Mouse (Mus musculus) embryonic facial prominence, embryonic 15.5 days (tissue): ENCODE data around the gene Lamb3. TPM values are rescaled to one million over a fixed set of nuclear protein-coding genes. Genes with fewer than 3 reads are reported as not detected.
A peak's percentile ranks its signal among the peaks of the same experiment; 100 is the strongest.

Experiments used
- ATAC-seq: fragments of 200-750 bp; cut with Nextera tagmentation; 2 replicates; pipeline ENCODE4 v1.8.0; 2017; ENCODE audit warnings: low read depth, moderate TSS enrichment; ENCODE audit not compliant: insufficient number of reproducible peaks, low FRiP score, low TSS enrichment
- H3K27ac ChIP-seq: fragments of 300-500 bp; sonication (generic); replicated peaks from 2 replicates; pipeline ENCODE4 v1.5.1; 2015; ENCODE audit warnings: mild to moderate bottlenecking, inconsistent platforms
- H3K27me3 ChIP-seq: fragments of 300-500 bp; sonication (generic); 2 replicates; pipeline ENCODE4 v1.6.1; 2015; ENCODE audit warnings: inconsistent platforms
- H3K36me3 ChIP-seq: fragments of 300-500 bp; sonication (generic); 2 replicates; pipeline ENCODE4 v1.6.1; 2015; ENCODE audit warnings: mild to moderate bottlenecking, inconsistent platforms
- H3K4me1 ChIP-seq: fragments of 300-500 bp; sonication (generic); 2 replicates; pipeline ENCODE4 v1.6.1; 2015; ENCODE audit warnings: inconsistent platforms
- H3K4me2 ChIP-seq: fragments of 300-500 bp; sonication (generic); replicated peaks from 2 replicates; pipeline ENCODE4 v1.6.1; 2015; ENCODE audit warnings: mild to moderate bottlenecking, inconsistent platforms
- H3K4me3 ChIP-seq: fragments of 300-500 bp; sonication (generic); replicated peaks from 2 replicates; pipeline ENCODE4 v1.5.1; 2015; ENCODE audit warnings: mild to moderate bottlenecking, inconsistent platforms
- H3K9ac ChIP-seq: fragments of 300-500 bp; sonication (generic); 2 replicates; pipeline ENCODE4 v1.6.1; 2015; ENCODE audit warnings: inconsistent platforms
- H3K9me3 ChIP-seq: fragments of 300-500 bp; sonication (generic); replicated peaks from 2 replicates; pipeline ENCODE4 v1.6.1; 2016; ENCODE audit warnings: inconsistent platforms
- WGBS: fragments of 180-500 bp; shearing (Covaris S2); methylation state at CpG from one replicate; pipeline ENCODE4 v1.1.7; 2015; 5-methylcytosine and 5-hydroxymethylcytosine counted together
- polyA plus RNA-seq: library from polyadenylated mRNA; unstranded; fragments of >200 nt; fragmentation: Nextera tagmentation; extraction: Ambion mirVana; gene quantifications from 2 replicates; pipeline ENCODE4 v1.2.1, GENCODE M21; 2015

Gene Lamb3
- polyA plus RNA-seq, 1 experiment from 2014 or later = 17.9 TPM

DNA sequence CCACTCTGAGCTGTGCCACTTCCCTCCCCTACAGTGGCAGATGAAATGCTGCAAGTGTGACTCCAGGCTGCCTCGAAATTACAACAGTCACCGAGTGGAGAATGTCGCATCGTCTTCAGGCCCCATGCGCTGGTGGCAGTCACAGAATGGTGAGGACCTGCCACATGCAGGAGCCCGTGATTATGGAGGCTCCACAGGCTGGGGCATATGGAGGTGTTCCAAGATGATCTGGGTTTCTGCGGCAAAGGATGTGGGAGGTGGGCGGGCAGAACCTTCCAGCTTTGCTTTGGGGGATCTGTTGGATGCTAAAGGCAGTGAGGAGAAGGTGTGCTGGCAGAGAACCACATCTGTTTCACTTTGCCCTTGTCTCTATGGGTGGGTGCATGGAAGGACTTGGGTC, 112.9 kb downstream of the Lamb3 start:
- no peak overlapping the region for H3K27ac ChIP-seq
- ATAC-seq = no peak
- H3K36me3 ChIP-seq = no peaks in the 10 kb centered on the region
- no peak overlapping the region for H3K4me3 ChIP-seq
- no peaks in the 10 kb centered on the region for H3K27me3 ChIP-seq
- WGBS = 87% methylated on average over 8 of the region's 8 CpGs
- no peak overlapping the region for H3K9ac ChIP-seq
- H3K4me2 ChIP-seq = no peak overlapping the region
- H3K9me3 ChIP-seq = no peaks in the 10 kb centered on the region
- 0 out of 2 replicates have a peak, but pooled peaks cover 5% of the 10 kb centered on the region for H3K4me1 ChIP-seq

DNA sequence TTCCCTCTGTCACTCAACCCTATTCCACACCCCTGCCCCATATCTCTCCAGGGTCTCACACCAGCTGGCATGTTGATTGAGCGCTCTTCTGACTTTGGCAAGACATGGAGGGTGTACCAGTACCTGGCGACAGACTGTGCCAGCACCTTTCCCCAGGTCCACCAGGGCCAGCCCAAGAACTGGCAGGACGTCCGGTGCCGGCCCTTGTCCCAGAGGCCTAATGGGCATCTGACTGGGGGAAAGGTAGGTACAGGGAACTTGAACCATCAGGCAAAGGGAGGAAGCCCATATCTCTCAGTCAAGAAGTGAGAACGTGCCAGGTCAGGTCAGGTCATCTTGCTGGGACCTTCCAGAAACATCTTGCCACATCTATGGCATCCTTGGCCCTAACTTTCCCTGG, 116.2 kb downstream of the Lamb3 start:
- no peaks in the 10 kb centered on the region for H3K27me3 ChIP-seq
- no peaks in the 10 kb centered on the region for H3K9me3 ChIP-seq
- ATAC-seq = no peak
- H3K4me2 ChIP-seq = no peak overlapping the region
- no peaks in the 10 kb centered on the region for H3K4me1 ChIP-seq
- no peak overlapping the region for H3K4me3 ChIP-seq
- no peak overlapping the region for H3K27ac ChIP-seq
- no peak overlapping the region for H3K9ac ChIP-seq
- 93% methylated on average over 6 of the region's 6 CpGs for WGBS
- H3K36me3 ChIP-seq = no peaks in the 10 kb centered on the region

- no peak overlapping the region for H3K4me3 ChIP-seq
- H3K4me2 ChIP-seq = no peak overlapping the region
- no peak overlapping the region for H3K27ac ChIP-seq
- H3K27me3 ChIP-seq = no peaks in the 10 kb centered on the region
- no peak overlapping the region for H3K9ac ChIP-seq
- no peaks in the 10 kb centered on the region for H3K36me3 ChIP-seq
- H3K4me1 ChIP-seq = no peaks in the 10 kb centered on the region
- 37% methylated on average over 2 of the region's 2 CpGs for WGBS
- no peaks in the 10 kb centered on the region for H3K9me3 ChIP-seq
- no peak for ATAC-seq
Measured at GRCm38 (mm10) chr1:193324224-193324623, 116.7 kb downstream of the Lamb3 start.

DNA sequence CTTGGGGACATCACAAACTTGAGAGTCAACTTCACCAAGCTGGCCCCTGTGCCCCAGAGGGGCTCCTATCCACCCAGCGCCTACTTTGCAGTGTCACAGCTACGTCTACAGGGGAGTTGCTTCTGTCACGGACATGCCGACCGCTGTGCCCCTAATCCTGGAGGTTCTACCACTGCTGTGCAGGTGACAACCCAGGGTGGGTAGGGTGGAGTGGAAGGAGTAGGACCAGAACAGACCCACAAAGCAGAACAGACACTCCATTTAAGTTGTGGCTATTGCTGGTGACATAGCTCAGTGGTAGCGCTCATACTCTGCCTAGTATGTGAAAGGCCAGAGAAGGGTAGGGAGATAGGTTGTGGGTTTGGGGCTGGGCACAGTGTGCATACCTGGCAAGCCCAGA, 118.4 kb downstream of the Lamb3 start:
- no peak overlapping the region for H3K27ac ChIP-seq
- H3K9ac ChIP-seq = no peak overlapping the region
- H3K9me3 ChIP-seq = no peaks in the 10 kb centered on the region
- H3K4me2 ChIP-seq = no peak overlapping the region
- no peaks in the 10 kb centered on the region for H3K27me3 ChIP-seq
- no peaks in the 10 kb centered on the region for H3K4me1 ChIP-seq
- H3K36me3 ChIP-seq = no peaks in the 10 kb centered on the region
- no peak overlapping the region for H3K4me3 ChIP-seq
- ATAC-seq = no peak
- WGBS = 89% methylated on average over 6 of the region's 6 CpGs

GRCm38 (mm10) chr1:193326456-193327145, 119.1 kb downstream of the Lamb3 start:
- Histone ChIP-seq H3K4me2 (no peak overlapping the region), H3K36me3 (no peaks in the 10 kb centered on the region), H3K27me3 (no peaks in the 10 kb centered on the region), H3K9me3 (no peaks in the 10 kb centered on the region), H3K4me1 (no peaks in the 10 kb centered on the region), H3K9ac (no peak overlapping the region), H3K27ac (no peak overlapping the region), H3K4me3 (no peak overlapping the region)
- ATAC-seq = no peak
- WGBS = 72% methylated on average over 7 of the region's 7 CpGs

DNA sequence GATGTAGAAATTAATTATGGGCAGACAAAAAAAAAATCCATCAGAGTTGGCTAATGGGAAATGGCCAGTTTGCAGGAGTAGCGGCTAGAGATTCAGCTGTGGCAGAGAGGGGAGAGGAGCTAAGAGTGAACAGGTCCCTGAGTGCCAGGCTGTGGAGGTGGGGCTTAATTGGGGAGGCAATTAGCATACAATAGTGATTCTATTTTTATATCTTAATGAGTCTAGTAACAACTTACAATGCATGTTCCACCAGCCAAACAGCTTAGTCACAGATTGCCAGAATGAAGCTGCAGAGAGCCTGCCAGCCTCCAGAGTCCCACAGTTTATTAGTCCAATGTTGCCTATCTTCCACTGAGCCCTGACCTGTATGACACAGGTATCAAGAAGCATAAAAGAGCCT, 119.7 kb downstream of the Lamb3 start:
- no peak overlapping the region for H3K4me2 ChIP-seq
- WGBS = 81% methylated on average over 1 of the region's 1 CpGs

GRCm38 (mm10) chr1:193327686-193328085, 120.2 kb downstream of the Lamb3 start:
- ATAC-seq = no peak
- H3K36me3 ChIP-seq = no peaks in the 10 kb centered on the region
- 73% methylated on average over 5 of the region's 5 CpGs for WGBS
- H3K4me3 ChIP-seq = no peak overlapping the region
- no peak overlapping the region for H3K9ac ChIP-seq
- no peaks in the 10 kb centered on the region for H3K27me3 ChIP-seq
- H3K27ac ChIP-seq = no peak overlapping the region
- H3K4me2 ChIP-seq = no peak overlapping the region
- H3K4me1 ChIP-seq = no peaks in the 10 kb centered on the region
- no peaks in the 10 kb centered on the region for H3K9me3 ChIP-seq

More for the DNA sequence above, 119.7 kb downstream of the Lamb3 start:
- H3K27me3 ChIP-seq = no peaks in the 10 kb centered on the region
- no peak overlapping the region for H3K9ac ChIP-seq
- H3K4me3 ChIP-seq = no peak overlapping the region
- H3K36me3 ChIP-seq = no peaks in the 10 kb centered on the region
- ATAC-seq = no peak
- H3K4me1 ChIP-seq = no peaks in the 10 kb centered on the region
- H3K27ac ChIP-seq = no peak overlapping the region
- no peaks in the 10 kb centered on the region for H3K9me3 ChIP-seq

GRCm38 (mm10) chr1:193329557-193329956, 122.1 kb downstream of the Lamb3 start:
- ATAC-seq = no peak
- no peaks in the 10 kb centered on the region for H3K4me1 ChIP-seq
- 80% methylated on average over 9 of the region's 9 CpGs for WGBS
- no peak overlapping the region for H3K4me3 ChIP-seq
- no peaks in the 10 kb centered on the region for H3K36me3 ChIP-seq
- H3K4me2 ChIP-seq = no peak overlapping the region
- no peak overlapping the region for H3K9ac ChIP-seq
- H3K27ac ChIP-seq = no peak overlapping the region
- no peaks in the 10 kb centered on the region for H3K9me3 ChIP-seq
- no peaks in the 10 kb centered on the region for H3K27me3 ChIP-seq

DNA sequence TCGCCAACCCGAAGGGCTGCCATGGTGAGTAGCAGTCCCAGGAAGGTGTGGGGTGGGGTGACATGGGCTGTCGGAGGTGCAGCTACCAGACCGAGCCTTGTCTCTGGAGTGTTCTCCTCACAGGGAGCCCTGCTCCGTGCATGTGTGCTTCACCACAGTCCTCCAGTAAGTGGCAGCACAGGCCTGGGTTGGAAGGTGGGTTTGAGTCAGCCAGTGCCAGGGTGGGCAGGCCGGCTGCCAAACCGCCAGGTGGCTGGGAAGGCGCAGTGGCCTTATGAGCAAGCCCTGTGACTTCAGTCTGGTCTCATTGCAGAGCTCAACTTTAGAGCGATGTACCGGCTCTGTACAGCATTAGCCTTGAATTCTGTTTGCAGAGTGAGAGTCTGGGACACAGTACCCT, 122.7 kb downstream of the Lamb3 start:
- Histone ChIP-seq H3K4me2 (no peak overlapping the region), H3K4me1 (0 out of 2 replicates have a peak, but pooled peaks cover 3% of the 10 kb centered on the region), H3K9ac (no peak overlapping the region), H3K27me3 (no peaks in the 10 kb centered on the region), H3K4me3 (no peak overlapping the region), H3K36me3 (no peaks in the 10 kb centered on the region), H3K9me3 (no peaks in the 10 kb centered on the region), H3K27ac (no peak overlapping the region)
- peak; percentile 69 for ATAC-seq
- WGBS = 38% methylated on average over 10 of the region's 10 CpGs

DNA sequence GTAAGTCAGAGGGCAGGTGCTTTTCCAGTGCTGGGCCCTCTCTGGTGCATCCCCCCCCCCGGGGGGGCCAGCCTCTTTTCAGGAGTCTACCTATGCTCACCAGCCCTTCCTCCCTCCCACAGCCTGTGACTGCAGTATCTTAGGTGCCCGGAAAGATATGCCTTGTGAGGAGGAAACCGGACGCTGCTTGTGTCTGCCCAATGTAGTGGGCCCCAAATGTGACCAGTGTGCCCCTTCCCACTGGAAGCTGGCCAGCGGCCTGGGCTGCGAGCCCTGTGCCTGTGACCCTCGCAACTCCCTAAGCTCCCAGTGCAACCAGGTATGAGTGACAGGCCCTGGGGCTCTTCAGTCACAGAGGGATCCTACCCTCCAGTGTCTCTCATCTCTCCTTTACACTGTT, 123.1 kb downstream of the Lamb3 start:
- Histone ChIP-seq H3K36me3 (no peaks in the 10 kb centered on the region), H3K9me3 (no peaks in the 10 kb centered on the region), H3K27me3 (no peaks in the 10 kb centered on the region), H3K4me3 (no peak overlapping the region), H3K9ac (no peak overlapping the region), H3K4me2 (no peak overlapping the region), H3K4me1 (0 out of 2 replicates have a peak, but pooled peaks cover 3% of the 10 kb centered on the region), H3K27ac (no peak overlapping the region)
- no peak for ATAC-seq
- WGBS = 80% methylated on average over 7 of the region's 7 CpGs

DNA sequence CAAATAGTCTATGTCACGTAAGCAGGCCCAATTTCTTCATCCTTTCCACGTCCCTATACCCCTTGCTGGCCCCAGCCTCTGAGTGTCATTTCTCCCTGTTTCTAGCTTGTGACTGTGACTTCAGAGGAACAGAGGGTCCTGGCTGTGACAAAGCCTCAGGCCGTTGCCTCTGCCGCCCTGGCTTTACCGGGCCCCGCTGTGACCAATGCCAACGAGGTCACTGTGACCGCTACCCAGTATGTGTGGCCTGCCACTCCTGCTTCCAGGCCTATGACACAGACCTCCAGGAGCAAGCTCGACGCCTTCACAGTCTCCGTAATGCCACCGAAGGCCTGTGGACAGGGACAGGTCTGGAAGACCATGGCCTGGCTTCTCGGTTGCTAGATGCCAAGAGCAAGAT, 124.5 kb downstream of the Lamb3 start:
- no peaks in the 10 kb centered on the region for H3K27me3 ChIP-seq
- no peak for ATAC-seq
- H3K9ac ChIP-seq = no peak overlapping the region
- no peak overlapping the region for H3K27ac ChIP-seq
- no peak overlapping the region for H3K4me3 ChIP-seq
- H3K9me3 ChIP-seq = no peaks in the 10 kb centered on the region
- H3K4me2 ChIP-seq = no peak overlapping the region
- 0 out of 2 replicates have a peak, but pooled peaks cover 3% of the 10 kb centered on the region for H3K4me1 ChIP-seq
- 85% methylated on average over 13 of the region's 13 CpGs for WGBS
- no peaks in the 10 kb centered on the region for H3K36me3 ChIP-seq

DNA sequence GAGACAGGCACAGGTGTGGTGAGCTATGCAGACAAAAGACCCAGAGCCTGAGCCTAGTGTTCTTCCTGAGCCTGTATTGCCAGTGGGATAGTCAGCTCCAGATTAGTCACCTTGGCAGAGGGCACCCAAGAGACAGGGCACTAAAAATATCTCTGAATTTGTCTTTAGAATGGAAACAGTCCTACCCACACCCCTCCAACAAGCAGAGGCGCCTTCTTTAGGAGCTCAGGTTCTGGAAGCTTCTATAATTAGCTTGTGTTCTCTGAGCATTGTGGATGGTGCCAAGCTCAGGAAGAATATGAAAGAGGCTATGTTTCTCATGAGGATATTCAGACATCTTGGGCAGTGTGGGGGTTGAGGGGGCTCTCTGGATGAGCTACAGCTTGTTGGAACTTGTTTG, 125.2 kb downstream of the Lamb3 start:
- Histone ChIP-seq H3K27ac (no peak overlapping the region), H3K4me1 (0 out of 2 replicates have a peak, but pooled peaks cover 3% of the 10 kb centered on the region), H3K4me2 (no peak overlapping the region), H3K36me3 (no peaks in the 10 kb centered on the region), H3K9ac (no peak overlapping the region), H3K9me3 (no peaks in the 10 kb centered on the region), H3K27me3 (no peaks in the 10 kb centered on the region), H3K4me3 (no peak overlapping the region)
- WGBS = 85% methylated on average over 1 of the region's 1 CpGs
- ATAC-seq = no peak
